ENCODE assay signal across 30 mouse cellular contexts in genomic region chr1:134540610-134541009, GRCm38 (mm10). TPM values are rescaled to one million over a fixed set of nuclear protein-coding genes. Genes with fewer than 3 reads are reported as not detected.
DNase-seq lines count a peak whose midpoint lies in the region; ATAC-seq and TF ChIP-seq lines count a peak whose summit lies in the region.
"Had no signal": no experiment of that assay in that cellular context is flagged by ENCODE, and none has a peak within 500 bp of the region (broad histone marks: within the 10 kb centered on the region; RNA-seq: fewer than 3 reads in every experiment).

No protein-coding gene starts in this region.

- H3K4me1 ChIP-seq in E14TG2a.4 (replicated peaks; ENCODE audit: low read depth, low read length) (peaks cover 71% of the 10 kb centered on the region), ES-Bruce4 (ENCODE audit: control insufficient read depth, insufficient read depth, low read length) (peaks cover 4% of the 10 kb centered on the region)
- no peaks in the 10 kb centered on the region for H3K4me1 ChIP-seq in embryonic facial prominence, embryonic 10.5 days
- no peaks in the 10 kb centered on the region for H3K4me1 ChIP-seq in embryonic facial prominence, embryonic 15.5 days
- peaks cover 4% of the 10 kb centered on the region; the same call in 1 of the 2 replicates for H3K4me1 ChIP-seq in hindbrain, embryonic 10.5 days (replicated peaks)
- H3K4me1 ChIP-seq: embryonic facial prominence, embryonic 13.5 days; forebrain, embryonic 12.5 days; forebrain, embryonic 15.5 days; intestine, embryonic 15.5 days had no signal

- H3K36me3 ChIP-seq in E14TG2a.4 (ENCODE audit: insufficient read depth, low read length) (peaks cover 10% of the 10 kb centered on the region; the same call in 1 of the 2 replicates), ES-Bruce4 (ENCODE audit: control insufficient read depth, insufficient read depth, low read length, poor library complexity, severe bottlenecking) (no peaks in the 10 kb centered on the region)
- H3K36me3 ChIP-seq in embryonic facial prominence, embryonic 10.5 days (replicated peaks), result no peaks in the 10 kb centered on the region
- no peaks in the 10 kb centered on the region for H3K36me3 ChIP-seq in embryonic facial prominence, embryonic 15.5 days
- no peaks in the 10 kb centered on the region for H3K36me3 ChIP-seq in hindbrain, embryonic 10.5 days
- H3K36me3 ChIP-seq: embryonic facial prominence, embryonic 13.5 days; forebrain, embryonic 12.5 days; forebrain, embryonic 15.5 days; hindbrain, embryonic 13.5 days; intestine, embryonic 15.5 days had no signal

- H3K27ac ChIP-seq in ES-Bruce4 (ENCODE audit: insufficient read depth, low read length), result peak overlapping the region; percentile 64
- no peak overlapping the region for H3K27ac ChIP-seq in embryonic facial prominence, embryonic 10.5 days (replicated peaks)
- no peak overlapping the region for H3K27ac ChIP-seq in embryonic facial prominence, embryonic 15.5 days (replicated peaks)
- no peak overlapping the region for H3K27ac ChIP-seq in hindbrain, embryonic 10.5 days
- H3K27ac ChIP-seq in gastrocnemius, adult 2 months, result no peak overlapping the region
- H3K27ac ChIP-seq: embryonic facial prominence, embryonic 13.5 days; forebrain, embryonic 12.5 days; forebrain, embryonic 15.5 days; hindbrain, embryonic 13.5 days; intestine, embryonic 15.5 days had no signal

- peak; percentile 86 for TF ChIP-seq EP300 in ES-Bruce4 (IDR thresholded peaks at IDR 0.05; ENCODE audit: insufficient read depth, low read depth, low read length)

- TF ChIP-seq POLR2A in ES-Bruce4 (IDR thresholded peaks at IDR 0.05; ENCODE audit: insufficient read depth, low read length), result no peak

- H3K4me3 ChIP-seq in E14TG2a.4 (replicated peaks; ENCODE audit: low read length), result 0 out of 2 replicates have a peak overlapping the region, but pooled peaks have one; percentile 44
- H3K4me3 ChIP-seq in ES-Bruce4 (ENCODE audit: low read depth, low read length), result peak overlapping the region; percentile 42; the same call in 1 of the 2 replicates
- no peak overlapping the region for H3K4me3 ChIP-seq in embryonic facial prominence, embryonic 10.5 days
- no peak overlapping the region for H3K4me3 ChIP-seq in embryonic facial prominence, embryonic 15.5 days (replicated peaks)
- no peak overlapping the region for H3K4me3 ChIP-seq in hindbrain, embryonic 10.5 days
- no peak overlapping the region for H3K4me3 ChIP-seq in gastrocnemius, adult 2 months
- H3K4me3 ChIP-seq: embryonic facial prominence, embryonic 13.5 days; forebrain, embryonic 12.5 days; forebrain, embryonic 15.5 days; hindbrain, embryonic 13.5 days; intestine, embryonic 15.5 days had no signal

- peak; percentile 35 for DNase-seq in embryonic facial prominence, embryonic 10.5 days (ENCODE audit: low spot score)
- DNase-seq in hindbrain, embryonic 10.5 days (ENCODE audit: low spot score), result no peak
- DNase-seq in kidney, postnatal 14 days, result no peak
- DNase-seq in kidney, postnatal 25 days, result no peak
- no peak for DNase-seq in gastrocnemius, adult 2 months
- DNase-seq: adrenal gland, adult 8-10 months; adrenal gland, postnatal 36 days; cerebellum, adult 18-20 months; cerebellum, adult 9-10 months; cerebellum, postnatal 14 days; gastrocnemius, postnatal 10 days; heart, adult 11 months had no signal

- intact Hi-C loops in gastrocnemius, adult 2 months (cut with DNase I), result no loop called here

- peak; percentile 63; the same call in 1 of the 2 replicates for ATAC-seq in embryonic facial prominence, embryonic 15.5 days (ENCODE audit: insufficient number of reproducible peaks, low FRiP score, low TSS enrichment, low read depth)
- ATAC-seq: activated CD4-positive, CD25-positive, alpha-beta regulatory T cell, adult 4 months; CD4-positive, CD25-positive, alpha-beta regulatory T cell, adult 4 months; forebrain, embryonic 15.5 days; hindbrain, embryonic 16.5 days; intestine, embryonic 15.5 days had no signal

- TF ChIP-seq CTCF in E14TG2a.4 (conservative IDR thresholded peaks at IDR 0.05; ENCODE audit: low read length), result no peak
- TF ChIP-seq CTCF in ES-Bruce4 (IDR thresholded peaks at IDR 0.05; ENCODE audit: low read depth, low read length), result no peak
- no peak for TF ChIP-seq CTCF in gastrocnemius, adult 2 months (IDR thresholded peaks at IDR 0.05)

- H3K27me3 ChIP-seq in E14TG2a.4 (ENCODE audit: insufficient read depth, low read length) (no peaks in the 10 kb centered on the region), ES-Bruce4 (ENCODE audit: control insufficient read depth, insufficient read depth, low read length, poor library complexity, severe bottlenecking) (no peaks in the 10 kb centered on the region)
- H3K27me3 ChIP-seq in embryonic facial prominence, embryonic 10.5 days (replicated peaks; ENCODE audit: low read depth, poor library complexity, severe bottlenecking), result no peaks in the 10 kb centered on the region
- H3K27me3 ChIP-seq in embryonic facial prominence, embryonic 15.5 days, result no peaks in the 10 kb centered on the region
- H3K27me3 ChIP-seq in hindbrain, embryonic 10.5 days (ENCODE audit: insufficient read depth, poor library complexity, severe bottlenecking), result no peaks in the 10 kb centered on the region
- H3K27me3 ChIP-seq: embryonic facial prominence, embryonic 13.5 days; forebrain, embryonic 12.5 days; forebrain, embryonic 15.5 days; hindbrain, embryonic 13.5 days; intestine, embryonic 15.5 days had no signal

- no peak overlapping the region for H3K4me2 ChIP-seq in embryonic facial prominence, embryonic 15.5 days (replicated peaks)
- H3K4me2 ChIP-seq: embryonic facial prominence, embryonic 13.5 days; forebrain, embryonic 12.5 days; forebrain, embryonic 15.5 days; heart, embryonic 11.5 days; hindbrain, embryonic 13.5 days; intestine, embryonic 15.5 days had no signal

- H3K9ac ChIP-seq in ES-Bruce4 (ENCODE audit: low read depth, poor library complexity, severe bottlenecking), result no peak overlapping the region
- no peak overlapping the region for H3K9ac ChIP-seq in embryonic facial prominence, embryonic 15.5 days
- H3K9ac ChIP-seq: embryonic facial prominence, embryonic 13.5 days; forebrain, embryonic 12.5 days; forebrain, embryonic 15.5 days; hindbrain, embryonic 13.5 days; intestine, embryonic 15.5 days had no signal

- H3K9me3 ChIP-seq in E14TG2a.4 (ENCODE audit: low read length) (peaks cover 7% of the 10 kb centered on the region; the same call in 1 of the 2 replicates), ES-Bruce4 (replicated peaks; ENCODE audit: control insufficient read depth, insufficient read depth, low read length, poor library complexity, severe bottlenecking) (no peaks in the 10 kb centered on the region)
- no peaks in the 10 kb centered on the region for H3K9me3 ChIP-seq in embryonic facial prominence, embryonic 10.5 days
- H3K9me3 ChIP-seq in embryonic facial prominence, embryonic 15.5 days (replicated peaks), result no peaks in the 10 kb centered on the region
- peaks cover 9% of the 10 kb centered on the region; the same call in 1 of the 2 replicates for H3K9me3 ChIP-seq in hindbrain, embryonic 10.5 days
- H3K9me3 ChIP-seq: forebrain, embryonic 15.5 days; intestine, embryonic 15.5 days had no signal

- 86% methylated on average over 10 of the region's 10 CpGs for WGBS in embryonic facial prominence, embryonic 10.5 days
- 75% methylated on average over 10 of the region's 10 CpGs for WGBS in embryonic facial prominence, embryonic 15.5 days
- WGBS in hindbrain, embryonic 10.5 days, result 91% methylated on average over 10 of the region's 10 CpGs

RNA-seq across cellular contexts. Expression of gene Mgat4e, which starts 8.9 kb away (rescaled TPM):
- polyA plus RNA-seq in ES-Bruce4 (2011; ENCODE audit: insufficient read depth, insufficient read length, low read depth, missing spikeins), result 1.3 and 1.6 TPM in 2 replicates
- polyA plus RNA-seq in embryonic facial prominence, embryonic 10.5 days (2016; fragmentation: Nextera tagmentation; extraction: Ambion mirVana), result not detected in 2 replicates
- not detected in 2 replicates for polyA plus RNA-seq in embryonic facial prominence, embryonic 15.5 days (2015; fragmentation: Nextera tagmentation; extraction: Ambion mirVana)
- not detected in 2 replicates for polyA plus RNA-seq in hindbrain, embryonic 10.5 days (2016; fragmentation: Nextera tagmentation; extraction: Ambion mirVana)
- not detected for total RNA-seq in gastrocnemius, adult 2 months (2021)
- total RNA-seq: adrenal gland, adult 8-10 months; adrenal gland, postnatal 36 days; gastrocnemius, postnatal 10 days; gastrocnemius, postnatal 4 days; heart, adult 8-10 months; heart, postnatal 25 days had no signal
- polyA plus RNA-seq: activated CD4-positive, CD25-positive, alpha-beta regulatory T cell, adult 4 months; C2C12; CD4-positive, CD25-positive, alpha-beta regulatory T cell, adult 4 months; embryonic facial prominence, embryonic 13.5 days; forebrain, embryonic 12.5 days; forebrain, embryonic 15.5 days; heart, embryonic 11.5 days; heart, embryonic 14.5 days; heart, postnatal 0 days; hindbrain, embryonic 13.5 days; hindbrain, embryonic 16.5 days; intestine, embryonic 15.5 days had no signal

RNA-seq across cellular contexts. Expression of gene Kdm5b, which starts 19.4 kb away (rescaled TPM):
- polyA plus RNA-seq in ES-Bruce4 (2011; ENCODE audit: insufficient read depth, insufficient read length, low read depth, missing spikeins), result 161 and 181 TPM in 2 replicates
- 78.4 and 79.0 TPM in 2 replicates for polyA plus RNA-seq in embryonic facial prominence, embryonic 10.5 days (2016; fragmentation: Nextera tagmentation; extraction: Ambion mirVana)
- 73.5 and 76.0 TPM in 2 replicates for polyA plus RNA-seq in embryonic facial prominence, embryonic 15.5 days (2015; fragmentation: Nextera tagmentation; extraction: Ambion mirVana)
- polyA plus RNA-seq in hindbrain, embryonic 10.5 days (2016; fragmentation: Nextera tagmentation; extraction: Ambion mirVana), result 69.9 and 71.6 TPM in 2 replicates
- total RNA-seq in gastrocnemius, adult 2 months (2021), result 1 to 10 TPM; 9.7 to 9.8 TPM

RNA-seq across cellular contexts. Expression of gene Rabif, which starts 46.2 kb away (rescaled TPM):
- polyA plus RNA-seq in ES-Bruce4 (2011; ENCODE audit: insufficient read depth, insufficient read length, low read depth, missing spikeins), result 21.8 and 22.7 TPM in 2 replicates
- polyA plus RNA-seq in embryonic facial prominence, embryonic 10.5 days (2016; fragmentation: Nextera tagmentation; extraction: Ambion mirVana), result 40.9 and 41.8 TPM in 2 replicates
- polyA plus RNA-seq in embryonic facial prominence, embryonic 15.5 days (2015; fragmentation: Nextera tagmentation; extraction: Ambion mirVana), result 41.0 and 41.4 TPM in 2 replicates
- polyA plus RNA-seq in hindbrain, embryonic 10.5 days (2016; fragmentation: Nextera tagmentation; extraction: Ambion mirVana), result 43.8 and 45.0 TPM in 2 replicates
- 1 to 10 TPM; 5.5 to 6.7 TPM for total RNA-seq in gastrocnemius, adult 2 months (2021)

Comparison
In these comparisons a context has a peak if more than half of its experiments do, and no peak if none do; other contexts are left out.
1. H3K4me3 ChIP-seq: peak in E14TG2a.4 (single experiment) and ES-Bruce4 (single experiment); none in embryonic facial prominence, embryonic 10.5 days (single experiment), embryonic facial prominence, embryonic 15.5 days (single experiment), hindbrain, embryonic 10.5 days (single experiment) and gastrocnemius, adult 2 months (single experiment).